Mouse (Mus musculus) heart, embryonic 13.5 days (tissue): ENCODE measurements around the gene Gm49776. TPM values are rescaled to one million over a fixed set of nuclear protein-coding genes. Genes with fewer than 3 reads are reported as not detected.
A peak's percentile ranks its signal among the peaks of the same experiment; 100 is the strongest.
"Not testable (repeated sequence)": the region's sequence is repeated elsewhere in the genome, so short reads cannot be mapped to it uniquely, and the experiment has no call there.

Source experiments
- ATAC-seq: fragments of 200-750 bp; cut with Nextera tagmentation; 2 replicates; pipeline ENCODE4 v1.8.0; 2017; ENCODE audit warnings: moderate TSS enrichment; ENCODE audit not compliant: insufficient number of reproducible peaks, low FRiP score, low TSS enrichment; ENCODE audit errors: extremely low read depth
- H3K27ac ChIP-seq: fragments of 300-500 bp; sonication (generic); replicated peaks from 2 replicates; pipeline ENCODE4 v1.5.1; 2015; ENCODE audit warnings: moderate library complexity, mild to moderate bottlenecking, inconsistent platforms
- H3K27me3 ChIP-seq: fragments of 300-500 bp; sonication (generic); replicated peaks from 2 replicates; pipeline ENCODE4 v1.6.1; 2015; ENCODE audit warnings: mild to moderate bottlenecking, inconsistent platforms
- H3K36me3 ChIP-seq: fragments of 300-500 bp; sonication (generic); 2 replicates; pipeline ENCODE4 v1.6.1; 2015; ENCODE audit warnings: mild to moderate bottlenecking, inconsistent platforms
- H3K4me1 ChIP-seq: fragments of 300-500 bp; sonication (generic); 2 replicates; pipeline ENCODE4 v1.6.1; 2015; ENCODE audit warnings: inconsistent platforms
- H3K4me2 ChIP-seq: fragments of 300-500 bp; sonication (generic); 2 replicates; pipeline ENCODE4 v1.6.1; 2015; ENCODE audit warnings: inconsistent platforms, mild to moderate bottlenecking, moderate library complexity
- H3K4me3 ChIP-seq: fragments of 300-500 bp; sonication (generic); 2 replicates; pipeline ENCODE4 v1.5.1; 2015; ENCODE audit warnings: moderate library complexity, mild to moderate bottlenecking, inconsistent platforms
- H3K9ac ChIP-seq: fragments of 300-500 bp; sonication (generic); 2 replicates; pipeline ENCODE4 v1.6.1; 2015; ENCODE audit warnings: inconsistent platforms, mild to moderate bottlenecking, moderate library complexity
- H3K9me3 ChIP-seq: fragments of 300-500 bp; sonication (generic); 2 replicates; pipeline ENCODE4 v1.6.1; 2016; ENCODE audit warnings: inconsistent platforms
- WGBS: fragments of 180-500 bp; shearing (Covaris S2); methylation state at CpG from one replicate; pipeline ENCODE4 v1.1.7; 2015; ENCODE audit warnings: mixed read lengths; 5-methylcytosine and 5-hydroxymethylcytosine counted together
- polyA plus RNA-seq: library from polyadenylated mRNA; unstranded; fragments of >200 nt; fragmentation: Nextera tagmentation; extraction: Ambion mirVana; gene quantifications from 2 replicates; pipeline ENCODE4 v1.2.1, GENCODE M21; 2015

The Gm49776 gene
- polyA plus RNA-seq = 1.8 and 2.7 TPM in 2 replicates

- H3K9ac ChIP-seq = no peak within 1 kb of the TSS
- H3K9me3 ChIP-seq = no peaks in the 10 kb centered on the region
- no peaks in the 10 kb centered on the region for H3K4me1 ChIP-seq
- H3K36me3 ChIP-seq = peaks cover 97% of the 10 kb centered on the region
- no peaks in the 10 kb centered on the region for H3K27me3 ChIP-seq
- ATAC-seq = no peak
- H3K4me2 ChIP-seq = no peak within 1 kb of the TSS
- H3K4me3 ChIP-seq = no peak within 1 kb of the TSS
- WGBS = 91% methylated on average over 2 of the region's 2 CpGs
- no peak within 1 kb of the TSS for H3K27ac ChIP-seq
Measured at GRCm38 (mm10) chr16:18258221-18258620, at the start of gene Gm49776. Gene Gm49776 (minus strand): TSS chr16:18258321.

DNA sequence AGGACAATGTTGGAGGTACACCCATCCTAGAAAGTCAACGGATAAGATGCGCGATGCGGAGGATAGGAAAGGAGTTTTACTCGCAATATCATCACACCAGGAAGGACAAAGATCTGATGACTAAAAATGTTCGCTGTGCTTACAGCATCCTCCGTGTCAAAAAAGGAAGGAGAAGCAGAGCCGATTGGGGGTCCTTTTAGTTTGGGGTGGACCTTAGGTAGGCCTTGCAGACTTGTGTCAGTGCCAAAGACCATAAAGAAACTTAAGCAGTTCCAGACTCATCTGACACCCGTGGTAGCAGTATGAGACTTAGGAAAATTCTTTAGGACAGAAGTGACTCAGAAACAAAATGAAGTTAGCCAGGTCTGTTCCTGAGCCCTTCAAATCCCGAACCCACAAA lies 31.5 kb upstream of the Gm49776 start:
- Histone ChIP-seq H3K9ac (peak overlapping the region; percentile 99), H3K36me3 (peaks cover 26% of the 10 kb centered on the region), H3K4me2 (peak overlapping the region; percentile 97), H3K27ac (peak overlapping the region; percentile 67), H3K4me1 (peaks cover 35% of the 10 kb centered on the region), H3K4me3 (peak overlapping the region; percentile 95)
- H3K27me3 ChIP-seq, H3K9me3 ChIP-seq, ATAC-seq: not testable (repeated sequence)
- 4% methylated on average over 10 of the region's 10 CpGs for WGBS

DNA sequence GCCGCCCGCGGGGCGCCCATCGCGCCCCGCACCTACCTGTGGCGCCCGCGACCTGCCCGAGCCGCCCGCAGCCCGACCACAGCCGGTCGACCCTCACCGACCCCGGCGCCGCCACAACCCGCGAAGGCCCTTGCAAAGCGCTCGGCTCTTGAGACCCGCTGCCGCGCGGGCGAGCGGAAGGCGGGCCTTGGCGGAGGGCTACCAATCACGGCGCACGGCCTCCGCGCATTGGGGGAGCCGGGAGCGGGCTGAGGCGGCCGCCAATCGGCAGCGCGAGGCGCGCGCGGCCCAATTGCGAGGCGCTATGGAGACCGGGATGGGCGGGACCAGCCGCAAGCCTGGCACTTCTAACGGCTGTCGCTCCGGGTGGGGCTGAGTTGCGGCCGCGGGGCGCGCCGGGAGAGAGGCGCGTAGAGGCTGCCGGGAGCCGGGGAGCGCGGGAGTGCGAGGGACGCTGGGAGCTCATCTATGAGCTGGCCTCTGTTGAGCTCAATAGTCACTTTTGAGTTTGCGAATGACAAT lies 31.0 kb upstream of the Gm49776 start, which contains the start of gene Dgcr8:
Gene Dgcr8 (minus strand): TSS at position 180 of the 522 bp plus-strand sequence.
- H3K4me2 ChIP-seq = peak within 1 kb of the TSS; percentile 97
- peak; percentile 98 for ATAC-seq
- no peaks in the 10 kb centered on the region for H3K9me3 ChIP-seq
- H3K4me3 ChIP-seq = peak within 1 kb of the TSS; percentile 95
- peaks cover 35% of the 10 kb centered on the region for H3K4me1 ChIP-seq
- peaks cover 30% of the 10 kb centered on the region for H3K36me3 ChIP-seq
- no peaks in the 10 kb centered on the region for H3K27me3 ChIP-seq
- H3K9ac ChIP-seq = peak within 1 kb of the TSS; percentile 99
- peak within 1 kb of the TSS; percentile 93 for H3K27ac ChIP-seq
- WGBS = under 1% methylated on average over 59 of the region's 71 CpGs

DNA sequence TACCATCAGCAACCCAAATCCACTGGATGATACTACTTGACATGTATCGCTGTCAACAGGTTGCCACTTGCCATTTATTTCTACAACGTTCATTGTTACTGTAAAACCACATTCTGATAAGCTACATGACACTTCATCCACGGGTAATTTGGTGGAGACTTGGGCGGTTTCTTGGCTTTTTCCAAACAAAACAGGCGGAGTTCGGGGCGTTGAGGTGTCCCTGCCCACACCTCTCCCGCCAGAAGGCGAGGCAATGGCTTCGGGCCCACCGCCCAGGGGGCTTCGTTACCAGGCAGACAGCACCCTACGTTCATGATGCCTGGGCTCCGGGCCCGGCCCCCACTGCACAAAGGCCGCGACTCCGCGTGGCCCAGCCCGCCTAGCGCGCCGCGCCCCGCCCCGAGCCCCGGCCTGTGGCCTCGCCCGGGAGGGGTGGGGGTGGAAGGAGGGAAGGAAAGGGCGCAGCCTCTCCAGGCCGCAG lies 30.5 kb upstream of the Gm49776 start:
- H3K4me2 ChIP-seq = peak overlapping the region; percentile 97
- peak; percentile 86 for ATAC-seq
- no peaks in the 10 kb centered on the region for H3K9me3 ChIP-seq
- no peaks in the 10 kb centered on the region for H3K27me3 ChIP-seq
- H3K4me1 ChIP-seq = peaks cover 35% of the 10 kb centered on the region
- H3K36me3 ChIP-seq = peaks cover 35% of the 10 kb centered on the region
- H3K4me3 ChIP-seq = peak overlapping the region; percentile 95
- peak overlapping the region; percentile 93 for H3K27ac ChIP-seq
- H3K9ac ChIP-seq = peak overlapping the region; percentile 99
- under 1% methylated on average over 23 of the region's 31 CpGs for WGBS

DNA sequence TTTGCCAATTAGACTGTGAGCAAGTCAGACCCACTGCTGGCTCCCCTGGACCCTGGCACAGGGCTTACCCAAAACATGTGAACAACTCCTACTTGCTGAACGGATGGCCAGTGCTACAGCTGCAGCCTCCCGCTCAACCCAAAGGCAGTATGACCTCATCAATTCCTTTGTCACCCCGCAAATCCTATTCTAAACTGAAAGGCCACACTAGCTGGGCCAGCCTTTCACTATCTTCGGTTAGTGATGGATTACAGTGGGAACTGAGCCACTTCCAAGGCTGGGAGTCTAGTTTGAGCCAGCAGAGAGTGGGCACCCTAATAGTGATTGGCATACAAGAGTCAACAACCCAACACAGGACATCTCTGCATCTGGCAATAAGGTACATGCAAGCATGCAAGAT lies 30.0 kb upstream of the Gm49776 start:
- H3K4me1 ChIP-seq = peaks cover 35% of the 10 kb centered on the region
- no peaks in the 10 kb centered on the region for H3K27me3 ChIP-seq
- peak overlapping the region; percentile 97 for H3K4me2 ChIP-seq
- H3K9me3 ChIP-seq = no peaks in the 10 kb centered on the region
- H3K27ac ChIP-seq = peak overlapping the region; percentile 93
- under 1% methylated on average over 4 of the region's 4 CpGs for WGBS
- H3K4me3 ChIP-seq = peak overlapping the region; percentile 95
- H3K9ac ChIP-seq = peak overlapping the region; percentile 99
- peaks cover 40% of the 10 kb centered on the region for H3K36me3 ChIP-seq
- ATAC-seq = no peak

DNA sequence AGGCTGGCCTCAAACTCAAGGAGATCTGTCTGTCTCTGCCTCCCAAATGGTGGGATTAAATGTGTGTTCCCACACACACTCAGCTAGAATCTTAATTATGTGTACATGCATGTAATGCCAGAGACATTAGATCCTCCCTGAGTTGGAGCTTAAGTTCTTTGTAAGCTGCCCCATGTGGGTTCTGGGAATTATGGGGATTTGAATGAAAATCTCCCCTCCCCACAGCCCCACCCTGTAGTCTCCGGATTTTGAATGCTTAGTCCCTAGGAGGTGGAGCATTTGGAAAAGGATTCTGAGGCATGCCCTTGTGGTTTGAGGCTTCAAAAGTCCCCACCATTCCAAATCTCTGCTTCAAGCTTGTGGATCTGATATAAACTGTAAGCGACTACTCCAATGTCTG lies 17.0 kb upstream of the Gm49776 start:
- no peaks in the 10 kb centered on the region for H3K4me1 ChIP-seq
- 74% methylated on average over 2 of the region's 2 CpGs for WGBS
- no peak overlapping the region for H3K4me3 ChIP-seq
- no peak overlapping the region for H3K4me2 ChIP-seq
- no peaks in the 10 kb centered on the region for H3K27me3 ChIP-seq
- no peak overlapping the region for H3K9ac ChIP-seq
- ATAC-seq = no peak
- no peaks in the 10 kb centered on the region for H3K9me3 ChIP-seq
- H3K27ac ChIP-seq = no peak overlapping the region
- peaks cover 98% of the 10 kb centered on the region for H3K36me3 ChIP-seq

DNA sequence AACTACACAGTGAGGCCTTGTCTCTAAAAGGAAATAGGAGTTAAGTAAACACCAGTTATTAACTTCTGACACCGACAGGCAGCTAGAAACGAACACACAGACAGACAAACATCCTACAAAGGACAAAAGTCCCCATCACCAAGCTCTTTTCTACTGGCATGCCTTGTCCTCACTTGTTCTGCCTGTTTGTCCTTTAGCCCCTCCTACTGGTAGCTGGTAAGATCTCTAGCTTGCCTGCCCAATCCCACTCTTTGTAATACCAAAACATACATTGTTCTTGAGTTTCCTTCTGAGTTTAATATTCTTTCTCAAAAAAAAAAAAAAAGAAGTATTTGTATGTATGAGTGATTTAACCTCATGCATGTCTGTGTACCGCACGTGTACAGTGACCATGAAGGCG lies 10.1 kb upstream of the Gm49776 start:
- Histone ChIP-seq H3K27me3 (no peaks in the 10 kb centered on the region), H3K36me3 (peaks cover 96% of the 10 kb centered on the region), H3K4me1 (no peaks in the 10 kb centered on the region), H3K4me2 (no peak overlapping the region), H3K4me3 (no peak overlapping the region), H3K27ac (no peak overlapping the region), H3K9ac (no peak overlapping the region), H3K9me3 (no peaks in the 10 kb centered on the region)
- no peak for ATAC-seq
- WGBS = 86% methylated on average over 5 of the region's 5 CpGs

GRCm38 (mm10) chr16:18265024-18265423 lies 6.9 kb upstream of the Gm49776 start:
- Histone ChIP-seq H3K36me3 (peaks cover 94% of the 10 kb centered on the region), H3K4me2 (no peak overlapping the region), H3K9ac (no peak overlapping the region), H3K4me3 (no peak overlapping the region), H3K9me3 (no peaks in the 10 kb centered on the region), H3K27me3 (no peaks in the 10 kb centered on the region), H3K4me1 (no peaks in the 10 kb centered on the region), H3K27ac (no peak overlapping the region)
- no peak for ATAC-seq
- 90% methylated on average over 2 of the region's 2 CpGs for WGBS

DNA sequence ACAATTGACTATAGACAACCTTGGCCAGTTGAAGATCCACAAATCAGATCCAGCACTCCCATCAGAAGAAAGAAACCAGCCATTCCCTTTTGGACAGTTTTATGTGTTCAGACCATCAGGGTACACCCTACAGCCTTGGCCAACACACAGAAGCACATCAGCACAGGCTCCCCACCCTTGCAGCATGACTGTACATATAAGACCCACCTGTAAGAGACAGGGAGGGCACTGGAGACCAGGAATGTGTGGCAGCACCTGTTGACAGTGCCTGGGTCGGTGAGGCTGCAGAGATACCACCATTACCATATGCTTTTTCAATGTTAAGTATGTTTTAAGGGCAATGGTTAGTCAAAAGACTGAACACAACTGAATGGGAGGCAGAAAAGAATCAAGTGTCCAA lies 4.3 kb downstream of the Gm49776 start:
- Histone ChIP-seq H3K4me3 (no peak overlapping the region), H3K36me3 (peaks cover 89% of the 10 kb centered on the region), H3K9ac (no peak overlapping the region), H3K9me3 (no peaks in the 10 kb centered on the region), H3K4me2 (no peak overlapping the region), H3K27me3 (no peaks in the 10 kb centered on the region), H3K27ac (no peak overlapping the region), H3K4me1 (peaks cover 26% of the 10 kb centered on the region)
- ATAC-seq = no peak
- WGBS = 82% methylated on average over 1 of the region's 1 CpGs

DNA sequence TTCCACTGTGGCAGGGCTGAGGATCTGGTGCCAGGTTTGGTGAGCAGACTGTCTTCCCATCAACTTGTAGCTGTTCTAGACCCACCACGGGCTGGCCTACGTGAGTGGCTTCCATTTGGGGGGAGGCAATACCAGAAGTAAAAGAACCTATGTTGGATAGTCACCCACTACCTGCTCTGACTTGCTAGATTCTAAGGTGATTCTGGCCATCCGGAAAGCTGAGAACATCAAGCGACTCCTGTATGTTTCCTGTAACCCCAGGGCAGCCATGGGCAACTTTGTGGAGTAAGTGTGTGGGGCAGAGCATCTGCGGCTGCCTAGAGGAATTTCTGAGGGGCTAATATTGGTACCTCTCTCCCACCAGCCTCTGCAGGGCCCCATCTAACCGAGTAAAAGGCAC lies 5.4 kb downstream of the Gm49776 start:
- no peaks in the 10 kb centered on the region for H3K9me3 ChIP-seq
- H3K36me3 ChIP-seq = peaks cover 79% of the 10 kb centered on the region
- no peak overlapping the region for H3K27ac ChIP-seq
- H3K4me1 ChIP-seq = peaks cover 26% of the 10 kb centered on the region
- no peak overlapping the region for H3K9ac ChIP-seq
- 81% methylated on average over 6 of the region's 6 CpGs for WGBS
- no peak overlapping the region for H3K4me3 ChIP-seq
- ATAC-seq = no peak
- H3K4me2 ChIP-seq = no peak overlapping the region
- no peaks in the 10 kb centered on the region for H3K27me3 ChIP-seq

DNA sequence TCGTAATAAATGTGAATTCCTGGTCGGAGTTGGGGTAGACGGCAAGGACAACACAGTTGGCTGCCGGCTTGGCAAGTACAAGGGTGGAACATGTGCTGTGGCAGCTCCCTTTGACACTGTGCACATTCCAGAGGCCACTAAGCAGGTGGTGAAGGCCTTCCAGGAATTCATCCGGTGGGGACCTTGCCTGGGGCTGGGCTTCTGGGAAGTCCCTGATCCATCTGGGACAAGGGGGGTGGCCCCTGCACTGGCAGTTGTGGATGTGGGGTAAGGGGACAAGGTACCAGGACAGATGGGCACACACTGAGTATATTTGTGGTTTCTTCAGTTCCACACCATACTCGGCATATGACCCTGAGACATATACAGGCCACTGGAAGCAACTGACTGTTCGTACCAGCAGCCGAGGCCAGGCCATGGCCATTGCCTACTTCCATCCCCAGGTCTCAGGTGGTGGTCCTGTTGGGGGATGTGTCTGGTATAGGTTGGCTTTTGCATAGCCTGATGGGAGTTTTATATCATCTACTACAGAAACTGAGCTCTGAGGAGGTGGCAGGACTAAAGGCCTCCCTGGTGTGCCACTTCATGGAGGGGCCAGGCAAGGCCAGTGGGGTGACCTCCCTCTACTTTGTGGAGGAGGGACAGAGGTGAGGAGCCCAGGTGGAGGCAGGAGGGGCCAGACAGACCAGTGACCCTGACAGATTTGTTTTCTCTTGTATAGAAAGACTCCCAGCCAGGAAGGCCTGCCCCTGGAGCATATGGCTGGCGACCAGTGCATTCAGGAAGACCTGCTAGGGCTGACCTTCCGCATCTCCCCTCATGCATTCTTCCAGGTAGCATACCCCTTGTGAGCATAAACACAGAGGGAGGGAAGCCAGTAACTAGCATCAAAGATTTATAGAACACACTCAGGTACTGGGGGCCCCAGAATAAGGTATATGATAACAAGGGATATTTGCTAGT lies 7.0 kb downstream of the Gm49776 start:
- Histone ChIP-seq H3K36me3 (peaks cover 74% of the 10 kb centered on the region), H3K9ac (peak overlapping the region; percentile 94), H3K9me3 (no peaks in the 10 kb centered on the region), H3K4me2 (peak overlapping the region; percentile 95), H3K4me1 (peaks cover 42% of the 10 kb centered on the region), H3K4me3 (peak overlapping the region; percentile 75), H3K27me3 (no peaks in the 10 kb centered on the region), H3K27ac (0 out of 2 replicates have a peak overlapping the region, but pooled peaks have one; percentile 96)
- 61% methylated on average over 10 of the region's 10 CpGs for WGBS
- ATAC-seq = no peak
